Mouse (Mus musculus): ENCODE measurements at regions not wholly inside any gene's neighbourhood (a gene's known extent, or its start where the extent isn't known, plus 50 kb on each side); places are given as distances from the start of the nearest gene placed in this dataset.
"Not testable (repeated sequence)": the region's sequence is repeated elsewhere in the genome, so short reads cannot be mapped to it uniquely, and the experiment has no call there.

GRCm38 (mm10) chr13:97473256-97473970, 232.5 kb downstream of the Enc1 start:
- DNase-seq (ENCODE audit: low spot score in 2 of 2), result no peak
- intact Hi-C loops (cut with DNase I), result no loop called here

GRCm38 (mm10) chr13:97469999-97470398, 229.1 kb downstream of the Enc1 start:
- no peak for DNase-seq (ENCODE audit: low spot score in 2 of 2)
- intact Hi-C loops (cut with DNase I), result no loop called here

GRCm38 (mm10) chr13:97468874-97469593, 228.1 kb downstream of the Enc1 start:
- DNase-seq (ENCODE audit: low spot score in 2 of 2), result no peak
- intact Hi-C loops (cut with DNase I), result no loop called here

- intact Hi-C loops (cut with DNase I); DNase-seq (ENCODE audit: low spot score in 2 of 2): not testable (repeated sequence)
These were observed 225.7 kb downstream of the Enc1 start for GRCm38 (mm10) chr13:97466585-97466984.

DNA sequence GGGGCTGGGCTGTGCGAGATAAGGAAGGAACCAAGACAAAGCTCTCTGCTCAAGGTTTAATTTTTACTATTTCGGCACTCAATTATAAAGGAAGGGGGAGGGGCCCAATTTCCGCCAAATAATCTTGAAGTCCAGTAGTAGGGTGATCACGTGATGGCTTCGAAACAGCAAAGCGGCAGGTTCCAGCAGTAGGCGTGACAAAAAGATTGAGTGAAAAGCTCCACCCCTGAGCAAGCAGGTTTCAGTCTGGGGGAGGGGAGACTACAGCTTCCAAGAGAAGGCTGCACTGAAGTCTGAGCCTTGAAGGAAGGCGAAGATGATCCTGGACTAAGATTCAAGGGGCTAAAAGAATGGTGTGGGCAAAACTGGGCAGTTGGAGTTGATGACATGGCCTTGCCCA, 222.9 kb downstream of the Enc1 start:
- intact Hi-C loops (cut with DNase I), result no loop called here
- no peak for DNase-seq (ENCODE audit: low spot score in 2 of 2)

DNA sequence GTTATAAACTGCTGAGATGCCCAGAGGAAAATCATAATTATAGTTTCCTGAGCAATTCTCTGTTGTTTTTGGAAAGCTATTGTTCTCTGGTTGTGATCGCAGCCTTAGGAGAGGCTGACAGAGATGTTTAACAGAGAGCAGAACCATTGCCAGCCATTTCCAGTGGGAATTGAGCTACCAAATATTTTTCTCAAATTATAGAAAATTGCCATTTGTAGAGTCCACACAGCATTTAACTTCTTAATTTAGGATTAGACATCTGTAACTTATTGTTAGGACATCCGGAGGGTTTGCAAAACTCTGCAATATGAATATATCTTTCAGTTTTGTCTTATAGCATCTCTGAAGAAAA, 222.0 kb downstream of the Enc1 start:
- intact Hi-C loops (cut with DNase I), result no loop called here
- DNase-seq (ENCODE audit: low spot score in 2 of 2), result no peak

DNA sequence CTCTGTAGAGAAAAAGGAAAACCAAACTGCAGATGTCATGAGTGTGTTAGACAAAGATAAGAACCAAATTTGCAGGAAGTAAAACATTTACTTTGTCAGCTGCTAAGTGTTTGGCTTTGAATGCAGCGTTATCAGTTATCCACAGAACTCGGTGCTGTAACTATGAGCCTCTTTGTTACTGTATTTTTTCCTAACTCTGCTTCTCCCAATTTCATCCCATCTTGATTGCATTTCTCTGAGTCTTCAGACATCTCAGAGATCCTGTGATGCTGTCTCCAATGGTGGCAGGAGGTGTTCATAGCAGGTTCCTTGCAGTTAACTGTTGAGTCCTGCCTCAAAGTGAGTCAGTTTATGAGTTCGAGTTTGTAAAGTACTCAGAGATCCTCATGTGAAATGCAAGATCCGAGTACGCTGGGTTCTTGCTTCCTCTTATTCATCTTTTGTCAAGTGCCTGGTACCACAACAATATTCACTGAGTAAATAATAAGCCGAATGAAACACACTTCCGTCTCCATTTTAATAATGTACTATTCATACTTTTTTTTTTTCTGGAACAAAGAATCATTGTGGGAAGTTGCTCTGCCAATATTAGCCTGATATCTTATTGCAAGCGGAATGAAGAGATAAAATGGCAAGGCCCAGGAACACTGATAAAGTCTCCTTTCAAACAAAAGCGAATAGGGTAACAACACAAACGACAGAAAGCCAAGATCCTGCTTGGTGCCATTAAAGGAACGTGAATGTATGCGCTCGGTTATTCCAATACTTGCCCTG, 221.4 kb downstream of the Enc1 start:
- intact Hi-C loops (cut with DNase I), result no loop called here

GRCm38 (mm10) chr13:97461207-97461606, 220.3 kb downstream of the Enc1 start:
- intact Hi-C loops (cut with DNase I), result no loop called here
- no peak for DNase-seq (ENCODE audit: low spot score in 2 of 2)

More for the DNA sequence above, 221.4 kb downstream of the Enc1 start:
- no peak for DNase-seq (ENCODE audit: low spot score in 2 of 2)

- peak in 1 of 2 experiments; percentile 85 for DNase-seq (ENCODE audit: low spot score in 2 of 2)
These were observed 218.2 kb downstream of the Enc1 start for GRCm38 (mm10) chr13:97459106-97459505.

DNA sequence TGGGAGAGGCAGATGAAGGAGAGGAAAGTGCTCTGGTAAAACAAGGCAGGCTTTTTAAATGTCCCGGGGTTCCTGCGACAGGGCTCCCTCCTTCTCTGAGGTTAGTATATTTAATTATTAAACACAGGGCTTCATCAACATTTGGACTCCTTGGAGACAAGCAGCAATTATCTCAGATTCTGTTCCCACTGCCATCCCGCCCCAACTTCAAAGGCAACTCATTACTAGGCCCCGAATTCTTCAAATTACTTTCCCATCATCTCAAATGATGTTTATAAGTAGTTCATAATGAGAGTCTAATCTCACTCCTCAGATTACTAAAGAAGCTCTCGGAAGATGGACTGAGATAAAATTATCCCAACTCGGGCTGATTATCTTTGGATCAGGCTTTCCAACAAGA, 215.1 kb downstream of the Enc1 start:
- no peak for DNase-seq (ENCODE audit: low spot score in 2 of 2)
- intact Hi-C loops (cut with DNase I), result no loop called here

More at GRCm38 (mm10) chr13:97459106-97459505, 218.2 kb downstream of the Enc1 start:
- intact Hi-C loops (cut with DNase I), result no loop called here

DNA sequence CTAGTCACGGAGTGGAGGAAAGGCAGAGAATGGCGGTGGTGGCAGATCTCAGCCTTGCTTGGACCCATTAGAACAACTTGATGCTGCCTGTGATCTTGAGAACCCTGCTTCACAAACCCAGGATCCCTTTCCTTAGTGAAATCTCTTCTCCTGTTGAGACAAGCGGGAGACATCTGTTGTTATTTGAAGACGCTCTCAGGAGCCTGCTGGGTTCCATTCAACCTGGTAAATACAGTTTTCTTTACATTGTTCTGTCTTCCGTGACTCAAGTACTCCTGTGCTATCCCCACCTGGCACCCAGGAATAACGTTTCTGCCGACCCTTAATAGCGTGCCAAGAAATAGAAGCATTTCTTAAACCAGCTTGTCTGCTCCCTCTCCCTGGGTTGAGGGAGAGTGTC, 213.8 kb downstream of the Enc1 start:
- DNase-seq (ENCODE audit: low spot score in 2 of 2), result no peak
- intact Hi-C loops (cut with DNase I), result loop anchor here (5.0 kb wide), 2 partner anchors 38 to 212 kb away; partner anchors contain the start of gene Enc1

DNA sequence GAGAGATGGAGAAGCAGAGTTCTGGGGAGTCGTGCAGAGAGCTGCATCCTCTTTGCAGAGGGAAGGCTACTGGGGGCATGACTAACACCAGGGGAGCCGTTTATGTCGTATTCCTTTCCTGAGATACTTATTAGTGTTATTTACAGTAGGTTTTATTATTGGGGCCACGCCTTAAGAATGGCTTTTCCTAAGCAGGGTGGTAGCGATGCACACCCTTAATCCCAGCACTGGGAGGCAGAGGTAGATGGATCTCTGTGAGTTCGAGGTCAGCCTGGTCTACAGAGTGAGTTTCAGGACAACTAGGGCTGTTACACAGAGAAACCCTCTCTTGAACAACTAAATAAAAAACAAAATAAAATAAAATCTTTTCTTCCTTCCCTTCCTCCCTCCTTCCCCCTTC, 212.6 kb downstream of the Enc1 start:
- no peak for DNase-seq (ENCODE audit: low spot score in 2 of 2)
- intact Hi-C loops (cut with DNase I), result loop anchor here (5.0 kb wide), 2 partner anchors 39 to 211 kb away; partner anchors contain the start of gene Enc1

GRCm38 (mm10) chr13:97453090-97453430, 212.2 kb downstream of the Enc1 start:
- intact Hi-C loops (cut with DNase I), result loop anchor here (5.0 kb wide), 2 partner anchors 39 to 211 kb away; partner anchors contain the start of gene Enc1
- no peak for DNase-seq (ENCODE audit: low spot score in 2 of 2)

DNA sequence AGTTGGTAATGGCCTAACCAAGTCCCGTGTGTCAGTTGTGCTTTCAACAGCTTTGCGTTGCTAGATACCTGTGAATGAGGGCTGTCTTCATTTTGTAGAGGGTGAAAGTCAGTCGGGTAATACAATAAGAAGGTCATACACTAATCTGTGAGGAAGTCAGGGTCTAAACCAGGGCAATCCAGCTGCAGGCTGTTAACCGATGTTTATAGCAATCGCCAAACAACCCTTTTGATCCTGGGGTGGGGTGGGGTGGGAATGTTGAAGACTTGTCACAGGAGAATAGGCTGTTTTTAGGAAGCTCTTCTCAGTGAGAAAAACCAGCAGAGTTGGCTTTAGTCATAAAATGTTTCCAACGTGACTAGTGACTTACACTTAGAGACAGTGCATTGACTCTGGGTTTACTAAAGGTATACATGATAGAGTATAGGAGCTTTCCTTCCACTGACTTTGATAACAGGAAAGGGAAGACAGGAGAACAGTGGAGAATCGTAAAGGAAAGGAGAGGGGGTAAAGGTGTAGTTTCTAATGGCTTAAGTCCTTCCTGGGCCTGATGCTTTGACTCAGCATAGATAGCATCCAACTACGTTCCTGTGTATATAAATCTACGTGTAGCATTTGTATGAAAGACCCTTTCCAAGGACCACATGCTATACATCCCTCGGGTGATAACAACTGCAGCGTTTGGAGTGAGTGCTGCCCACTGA, 211.6 kb downstream of the Enc1 start:
- intact Hi-C loops (cut with DNase I), result loop anchor here (5.0 kb wide), 2 partner anchors 40 to 210 kb away; partner anchors contain the start of gene Enc1
- DNase-seq (ENCODE audit: low spot score in 2 of 2), result no peak

GRCm38 (mm10) chr13:97451276-97451675, 210.4 kb downstream of the Enc1 start:
- DNase-seq (ENCODE audit: low spot score in 2 of 2), result peak in 1 of 2 experiments; percentile 92

GRCm38 (mm10) chr13:97448123-97448522, 207.2 kb downstream of the Enc1 start:
- DNase-seq (ENCODE audit: low spot score in 2 of 2), result no peak
- intact Hi-C loops (cut with DNase I), result no loop called here

More at GRCm38 (mm10) chr13:97451276-97451675, 210.4 kb downstream of the Enc1 start:
- intact Hi-C loops (cut with DNase I), result loop anchor here (2.0 to 5.0 kb wide), 3 partner anchors 41 to 209 kb away; partner anchors contain the start of gene Enc1

DNA sequence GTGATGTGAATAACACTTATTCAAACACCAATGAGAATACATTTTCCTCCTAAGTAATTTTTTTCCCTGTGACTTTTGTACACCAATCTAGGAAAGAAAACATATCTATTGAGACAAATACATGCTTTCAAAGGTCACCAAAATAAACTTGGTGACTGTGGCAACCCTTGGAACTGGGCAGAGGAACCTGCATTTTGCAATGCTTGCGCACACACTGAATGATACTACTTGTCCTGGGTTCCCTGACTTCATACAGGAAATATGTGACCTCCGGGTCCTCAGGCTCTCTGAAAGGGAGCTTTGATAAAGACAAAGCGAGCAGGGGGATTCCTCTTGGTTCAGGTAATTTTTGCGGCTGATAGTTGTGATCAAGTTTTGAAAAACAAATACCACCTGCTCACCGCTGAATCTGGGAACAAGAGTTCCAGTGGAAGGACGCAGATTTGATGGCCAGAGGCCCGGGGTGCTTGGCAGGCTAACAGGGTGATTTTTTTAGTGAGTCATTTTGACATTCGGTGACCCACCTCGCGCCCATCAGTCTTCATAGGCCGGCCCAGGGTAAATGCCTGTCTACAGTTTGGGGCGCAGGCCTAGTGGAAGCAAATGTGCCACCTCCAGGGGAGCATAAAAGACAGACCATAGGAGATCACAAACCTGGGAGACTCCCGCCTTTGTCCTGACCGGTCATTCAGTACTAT, 203.0 kb downstream of the Enc1 start:
- intact Hi-C loops (cut with DNase I), result loop anchor here (2.0 to 5.0 kb wide), 2 partner anchors 115 to 188 kb away; no protein-coding TSS in a partner anchor
- DNase-seq (ENCODE audit: low spot score in 2 of 2), result no peak

GRCm38 (mm10) chr13:97442806-97443205, 201.9 kb downstream of the Enc1 start:
- intact Hi-C loops (cut with DNase I), result loop anchor here (2.0 to 5.0 kb wide), 2 partner anchors 116 to 189 kb away; no protein-coding TSS in a partner anchor
- no peak for DNase-seq (ENCODE audit: low spot score in 2 of 2)

- intact Hi-C loops (cut with DNase I), result loop anchor here (2.0 to 5.0 kb wide), 2 partner anchors 117 to 190 kb away; no protein-coding TSS in a partner anchor
These were observed 201.4 kb downstream of the Enc1 start for GRCm38 (mm10) chr13:97442283-97442682.

More at GRCm38 (mm10) chr13:97442283-97442682, 201.4 kb downstream of the Enc1 start:
- DNase-seq (ENCODE audit: low spot score in 2 of 2), result peak in 1 of 2 experiments; percentile 77

All from left cerebral cortex, postnatal 25 days (tissue).